Mouse (Mus musculus) forebrain, postnatal 0 days (tissue): ENCODE measurements around the gene Fam213b. TPM values are rescaled to one million over a fixed set of nuclear protein-coding genes. Genes with fewer than 3 reads are reported as not detected.

Experiments
- ATAC-seq: fragments of 200-750 bp; cut with Nextera tagmentation; 2 replicates; pipeline ENCODE4 v1.8.0; 2017; ENCODE audit warnings: mild to moderate bottlenecking, moderate library complexity
- DNase-seq: peaks from one replicate; pipeline ENCODE4 v3.0.0-alpha.2; 2015
- H3K27ac ChIP-seq: fragments of 300-500 bp; sonication (generic); 2 replicates; pipeline ENCODE4 v1.5.1; 2014; ENCODE audit warnings: low read depth, mild to moderate bottlenecking, antibody characterized with exemption, low read length, moderate library complexity, mixed read lengths
- H3K27me3 ChIP-seq: fragments of 300-500 bp; sonication (generic); 2 replicates; pipeline ENCODE4 v1.6.1; 2014; ENCODE audit warnings: mild to moderate bottlenecking, low read length, mixed read lengths; ENCODE audit not compliant: insufficient read depth
- H3K36me3 ChIP-seq: fragments of 300-500 bp; sonication (generic); 2 replicates; pipeline ENCODE4 v1.6.1; 2014; ENCODE audit warnings: mild to moderate bottlenecking, moderate library complexity; ENCODE audit not compliant: insufficient read depth
- H3K4me1 ChIP-seq: fragments of 300-500 bp; sonication (generic); 2 replicates; pipeline ENCODE4 v1.6.1; 2014; ENCODE audit warnings: antibody characterized with exemption; ENCODE audit not compliant: insufficient read depth
- H3K4me2 ChIP-seq: fragments of 300-500 bp; sonication (generic); 2 replicates; pipeline ENCODE4 v1.6.1; 2014; ENCODE audit warnings: low read depth, mild to moderate bottlenecking, moderate library complexity
- H3K4me3 ChIP-seq: fragments of 300-500 bp; sonication (generic); 2 replicates; pipeline ENCODE4 v1.5.1; 2014; ENCODE audit warnings: low read depth, low read length, mixed read lengths
- H3K9ac ChIP-seq: fragments of 300-500 bp; sonication (generic); 2 replicates; pipeline ENCODE4 v1.6.1; 2014; ENCODE audit warnings: mild to moderate bottlenecking
- H3K9me3 ChIP-seq: fragments of 300-500 bp; sonication (generic); 2 replicates; pipeline ENCODE4 v1.6.1; 2016; ENCODE audit warnings: low read length
- CTCF ChIP-seq: sonication (generic); IDR thresholded peaks from 2 replicates; pipeline ENCODE4 v1.5.1; 2016; ENCODE audit warnings: antibody characterized with exemption, control low read depth, low read depth
- WGBS: fragments of 180-500 bp; shearing (Covaris S2); extraction: QIAGEN DNeasy Blood & Tissue Kit; methylation state at CpG from one replicate; pipeline ENCODE4 v1.1.7; 2014; 5-methylcytosine and 5-hydroxymethylcytosine counted together
- polyA plus RNA-seq: library from polyadenylated mRNA; unstranded; fragments of >200 nt; fragmentation: Nextera tagmentation; extraction: Ambion mirVana; gene quantifications from 2 replicates; pipeline ENCODE4 v1.2.1, GENCODE M21; 2015
- total RNA-seq: library from RNA; depleted of rRNA; stranded (reverse); fragments of >200 nt; gene quantifications from 2 replicates; pipeline ENCODE4 v1.2.3, GENCODE M21; 2014

Fam213b gene
- total and polyA plus RNA-seq, 2 experiments from 2014 or later, result 30.8 to 62.1 TPM

- no peak for TF ChIP-seq CTCF
- Histone ChIP-seq H3K27ac (no peak overlapping the region), H3K9ac (no peak overlapping the region), H3K36me3 (no peaks in the 10 kb centered on the region), H3K27me3 (no peaks in the 10 kb centered on the region), H3K4me1 (peaks cover 14% of the 10 kb centered on the region), H3K4me2 (no peak overlapping the region), H3K9me3 (no peaks in the 10 kb centered on the region), H3K4me3 (no peak overlapping the region)
- no peak for ATAC-seq
- no peak for DNase-seq
- WGBS, result 83% methylated on average over 5 of the region's 5 CpGs
These were observed 3.4 kb downstream of the Fam213b start for GRCm38 (mm10) chr4:154895549-154895948.

GRCm38 (mm10) chr4:154890887-154891286, 8.0 kb downstream of the Fam213b start:
- Histone ChIP-seq H3K4me3 (no peak overlapping the region), H3K36me3 (no peaks in the 10 kb centered on the region), H3K4me2 (no peak overlapping the region), H3K9ac (no peak overlapping the region), H3K9me3 (no peaks in the 10 kb centered on the region), H3K27me3 (no peaks in the 10 kb centered on the region), H3K27ac (no peak overlapping the region), H3K4me1 (no peaks in the 10 kb centered on the region)
- TF ChIP-seq CTCF, result no peak
- no peak for ATAC-seq
- WGBS, result 88% methylated on average over 14 of the region's 14 CpGs
- DNase-seq, result no peak

- Histone ChIP-seq H3K4me3 (no peak overlapping the region), H3K27ac (no peak overlapping the region), H3K36me3 (no peaks in the 10 kb centered on the region), H3K4me1 (no peaks in the 10 kb centered on the region), H3K4me2 (no peak overlapping the region), H3K27me3 (no peaks in the 10 kb centered on the region), H3K9me3 (no peaks in the 10 kb centered on the region), H3K9ac (no peak overlapping the region)
- no peak for DNase-seq
- no peak for TF ChIP-seq CTCF
- 87% methylated on average over 15 of the region's 15 CpGs for WGBS
- ATAC-seq, result no peak
These were observed 11.2 kb downstream of the Fam213b start for GRCm38 (mm10) chr4:154887593-154888250.

GRCm38 (mm10) chr4:154886876-154887592, 11.9 kb downstream of the Fam213b start:
- no peak for TF ChIP-seq CTCF
- Histone ChIP-seq H3K36me3 (no peaks in the 10 kb centered on the region), H3K27me3 (no peaks in the 10 kb centered on the region), H3K4me2 (no peak overlapping the region), H3K4me1 (no peaks in the 10 kb centered on the region), H3K27ac (no peak overlapping the region), H3K4me3 (no peak overlapping the region), H3K9me3 (no peaks in the 10 kb centered on the region), H3K9ac (no peak overlapping the region)
- DNase-seq, result no peak
- 68% methylated on average over 13 of the region's 13 CpGs for WGBS
- peak; percentile 36; the same call in 1 of the 2 replicates for ATAC-seq

- DNase-seq (no peak), ATAC-seq (no peak)
- Histone ChIP-seq H3K4me1 (no peaks in the 10 kb centered on the region), H3K27ac (no peak overlapping the region), H3K9ac (no peak overlapping the region), H3K27me3 (no peaks in the 10 kb centered on the region), H3K9me3 (no peaks in the 10 kb centered on the region), H3K36me3 (no peaks in the 10 kb centered on the region), H3K4me2 (no peak overlapping the region), H3K4me3 (no peak overlapping the region)
- TF ChIP-seq CTCF, result no peak
- 83% methylated on average over 11 of the region's 11 CpGs for WGBS
These were observed 13.5 kb downstream of the Fam213b start for GRCm38 (mm10) chr4:154885416-154885815.

- Histone ChIP-seq H3K27ac (no peak overlapping the region), H3K9me3 (no peaks in the 10 kb centered on the region), H3K4me3 (no peak overlapping the region), H3K4me2 (no peak overlapping the region), H3K4me1 (no peaks in the 10 kb centered on the region), H3K36me3 (no peaks in the 10 kb centered on the region), H3K27me3 (no peaks in the 10 kb centered on the region), H3K9ac (no peak overlapping the region)
- ATAC-seq, result no peak
- WGBS, result 33% methylated on average over 13 of the region's 14 CpGs
- no peak for TF ChIP-seq CTCF
- DNase-seq, result no peak
These were observed 16.8 kb downstream of the Fam213b start for GRCm38 (mm10) chr4:154882014-154882659.

- H3K27ac ChIP-seq, result no peak overlapping the region
- H3K4me3 ChIP-seq, result no peak overlapping the region
- H3K4me1 ChIP-seq, result no peaks in the 10 kb centered on the region
- TF ChIP-seq CTCF, result no peak
- H3K9ac ChIP-seq, result no peak overlapping the region
- WGBS, result 70% methylated on average over 6 of the region's 6 CpGs
- DNase-seq (no peak), ATAC-seq (no peak)
- no peaks in the 10 kb centered on the region for H3K27me3 ChIP-seq
- H3K4me2 ChIP-seq, result no peak overlapping the region
- no peaks in the 10 kb centered on the region for H3K9me3 ChIP-seq
- H3K36me3 ChIP-seq, result no peaks in the 10 kb centered on the region
These were observed 18.2 kb downstream of the Fam213b start for GRCm38 (mm10) chr4:154880730-154881129.
